Mouse (Mus musculus) embryonic fibroblast, embryonic 13.5 days (primary cell): ENCODE data around the gene Ptgir. TPM values are rescaled to one million over a fixed set of nuclear protein-coding genes. Genes with fewer than 3 reads are reported as not detected.
"Not testable (repeated sequence)": the region's sequence is repeated elsewhere in the genome, so short reads cannot be mapped to it uniquely, and the experiment has no call there.

Experiments used
- H3K27ac ChIP-seq: 2 replicates; pipeline ENCODE4 v1.5.1; 2012; ENCODE audit warnings: low read length, control low read depth, inconsistent platforms; ENCODE audit not compliant: insufficient read depth
- H3K4me1 ChIP-seq: 2 replicates; pipeline ENCODE4 v1.6.1; 2011; ENCODE audit warnings: low read length; ENCODE audit not compliant: control insufficient read depth, insufficient read depth
- H3K4me3 ChIP-seq: 2 replicates; pipeline ENCODE4 v1.5.1; 2011; ENCODE audit warnings: mild to moderate bottlenecking, control low read depth, low read length; ENCODE audit not compliant: insufficient read depth
- CTCF ChIP-seq: IDR thresholded peaks from 2 replicates; pipeline ENCODE4 v1.5.1; 2011; ENCODE audit warnings: mild to moderate bottlenecking, control low read depth, low read length, moderate library complexity, borderline replicate concordance; ENCODE audit not compliant: insufficient read depth
- POLR2A ChIP-seq: IDR thresholded peaks from 2 replicates; pipeline ENCODE4 v1.6.1; 2011; ENCODE audit warnings: low read depth, mild to moderate bottlenecking, control low read depth, low read length, moderate library complexity
- polyA plus RNA-seq: library from polyadenylated mRNA; stranded (reverse); fragments of >200 nt; gene quantifications from 2 replicates; pipeline ENCODE4 v1.2.4, GENCODE M21; 2011; ENCODE audit warnings: low read depth; ENCODE audit not compliant: missing spikeins, insufficient read length

Ptgir gene
- polyA plus RNA-seq, 1 experiment = 1.6 TPM

DNA sequence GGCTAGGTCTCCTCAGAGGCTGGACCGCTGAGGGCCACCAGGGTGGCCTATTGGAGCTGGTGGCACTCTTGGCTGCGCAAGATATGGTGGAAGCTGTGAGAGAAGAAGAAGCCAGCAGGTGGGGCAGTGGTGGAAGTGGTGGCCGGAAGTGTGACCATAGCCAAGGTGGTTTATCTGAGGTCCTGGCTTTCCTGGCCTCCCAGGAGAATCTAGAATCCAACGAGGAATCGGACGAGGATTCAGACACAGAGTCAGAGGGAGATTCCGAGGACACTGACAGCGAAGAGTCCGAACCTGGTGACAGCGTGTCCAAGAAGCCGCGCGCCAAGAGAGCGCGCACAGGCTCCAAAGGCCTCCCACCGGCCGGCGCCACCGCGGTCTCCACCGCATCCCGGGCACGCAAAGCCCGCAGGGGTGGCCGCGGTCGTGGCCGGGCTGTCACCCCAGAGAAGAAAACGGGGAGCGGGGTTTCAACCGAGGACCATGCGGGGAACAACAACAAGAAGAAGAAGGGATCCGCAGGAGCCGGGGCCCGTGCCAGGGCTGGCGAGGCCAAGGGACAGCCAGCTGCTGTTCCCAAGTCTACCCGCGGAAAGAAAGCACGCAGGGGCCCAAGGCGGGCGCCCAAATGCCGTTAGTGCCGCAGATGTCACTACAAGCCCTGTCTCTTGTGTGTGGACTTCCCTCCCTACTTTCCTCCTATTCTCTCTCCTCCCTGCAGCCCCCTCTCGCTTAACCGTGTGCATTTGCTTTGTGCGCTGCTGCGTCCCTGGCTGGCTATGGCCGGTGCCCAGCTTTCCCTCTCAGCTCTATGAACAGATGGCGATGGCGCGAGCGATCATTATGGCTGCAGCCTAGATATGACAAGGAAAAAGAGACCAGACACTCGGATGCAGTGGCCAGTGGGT, 40.4 kb downstream of the Ptgir start:
- no peak overlapping the region for H3K27ac ChIP-seq
- no peaks in the 10 kb centered on the region; the same call in 1 of the 2 replicates for H3K4me1 ChIP-seq
- TF ChIP-seq POLR2A (no peak), CTCF (no peak)
- no peak overlapping the region for H3K4me3 ChIP-seq

GRCm38 (mm10) chr7:16947349-16947895, 41.1 kb downstream of the Ptgir start:
- Histone ChIP-seq H3K4me3 (no peak overlapping the region), H3K27ac (no peak overlapping the region), H3K4me1 (no peaks in the 10 kb centered on the region; the same call in 1 of the 2 replicates)
- TF ChIP-seq CTCF = no peak
- no peak for TF ChIP-seq POLR2A

- no peaks in the 10 kb centered on the region; the same call in 1 of the 2 replicates for H3K4me1 ChIP-seq
- no peak overlapping the region for H3K4me3 ChIP-seq
- no peak for TF ChIP-seq POLR2A
- TF ChIP-seq CTCF = no peak
- H3K27ac ChIP-seq = no peak overlapping the region
Observed at GRCm38 (mm10) chr7:16947959-16948361, 41.7 kb downstream of the Ptgir start.

DNA sequence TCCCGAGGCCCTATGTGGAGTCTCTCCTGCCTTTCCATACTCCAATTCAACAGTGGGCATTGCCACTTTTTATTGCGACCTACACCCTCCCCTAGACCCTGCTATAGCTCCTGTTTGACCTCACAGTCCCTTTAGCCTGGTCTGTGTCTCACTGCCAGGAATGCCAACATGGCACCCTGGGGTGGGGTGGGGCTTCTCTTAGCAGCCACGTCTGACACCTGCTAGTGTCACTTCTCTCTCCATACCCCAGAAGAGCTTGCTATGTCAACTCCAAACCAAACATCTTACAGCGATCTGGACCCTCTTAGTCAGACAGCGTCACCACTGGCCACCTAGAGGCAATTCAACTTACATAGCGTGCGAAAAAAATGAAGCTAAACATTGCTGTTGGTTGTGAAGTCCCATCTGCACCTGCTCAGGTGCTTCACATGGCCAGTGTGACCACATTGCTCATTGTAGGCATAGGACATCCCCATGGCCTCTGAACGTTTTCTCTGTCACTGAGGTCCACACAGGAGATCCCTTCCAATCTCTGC, 42.7 kb downstream of the Ptgir start:
- Histone ChIP-seq H3K4me3 (no peak overlapping the region), H3K4me1 (no peaks in the 10 kb centered on the region; the same call in 1 of the 2 replicates), H3K27ac (no peak overlapping the region)
- TF ChIP-seq POLR2A (no peak), CTCF (no peak)

DNA sequence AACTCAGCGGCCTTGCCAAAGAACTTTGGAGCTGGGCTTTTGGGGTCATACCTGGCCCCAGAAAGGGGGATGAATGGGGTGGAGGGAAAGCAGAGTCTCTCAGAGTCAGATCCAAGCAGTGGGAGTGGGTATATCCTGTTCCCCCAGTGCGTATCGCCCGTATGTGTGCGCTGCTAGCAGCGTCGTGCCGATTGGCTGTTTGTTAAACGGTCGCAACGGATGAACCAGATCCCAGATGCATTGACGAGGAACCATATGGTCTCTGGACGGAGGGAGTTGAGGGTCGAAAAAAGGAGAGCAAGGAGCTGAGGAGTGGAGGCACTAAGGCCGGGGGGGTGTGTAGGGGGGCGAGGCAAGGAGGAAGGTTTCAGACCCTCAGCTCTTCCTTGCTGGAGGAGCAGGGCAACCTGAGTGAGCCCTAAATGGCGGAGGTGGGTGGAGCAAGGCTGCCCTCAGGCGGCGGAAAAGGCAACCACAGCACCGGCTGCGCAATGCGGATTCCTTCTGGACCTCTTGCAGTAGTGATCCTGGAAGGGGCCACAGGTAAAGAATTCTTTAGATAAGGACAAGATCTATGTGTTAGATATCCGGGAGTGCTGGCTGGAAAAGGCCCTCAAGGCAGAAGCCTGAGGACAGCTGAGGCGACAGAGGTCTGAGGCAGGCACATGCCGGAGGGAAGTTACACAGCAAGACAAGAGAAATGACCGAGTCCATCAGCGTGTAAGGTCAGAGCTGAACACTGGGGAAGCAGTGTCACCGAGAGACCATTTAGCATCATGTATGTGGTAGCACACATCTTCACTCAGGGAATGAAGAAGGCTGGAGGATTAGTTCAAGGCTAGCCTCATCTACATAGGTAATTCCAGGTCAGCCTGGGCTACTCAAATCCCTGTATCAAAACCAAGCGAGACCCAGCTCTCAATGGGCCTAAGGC, 43.9 kb downstream of the Ptgir start:
- Histone ChIP-seq H3K4me1 (no peaks in the 10 kb centered on the region; the same call in 1 of the 2 replicates), H3K27ac (no peak overlapping the region), H3K4me3 (peak overlapping the region; percentile 11; the same call in 1 of the 2 replicates)
- TF ChIP-seq POLR2A (no peak), CTCF (peak; percentile 96)

GRCm38 (mm10) chr7:16950861-16951635, 44.8 kb downstream of the Ptgir start:
- H3K27ac ChIP-seq = no peak overlapping the region
- H3K4me1 ChIP-seq = no peaks in the 10 kb centered on the region; the same call in 1 of the 2 replicates
- TF ChIP-seq CTCF (peak; percentile 83), POLR2A (no peak)
- H3K4me3 ChIP-seq = no peak overlapping the region

DNA sequence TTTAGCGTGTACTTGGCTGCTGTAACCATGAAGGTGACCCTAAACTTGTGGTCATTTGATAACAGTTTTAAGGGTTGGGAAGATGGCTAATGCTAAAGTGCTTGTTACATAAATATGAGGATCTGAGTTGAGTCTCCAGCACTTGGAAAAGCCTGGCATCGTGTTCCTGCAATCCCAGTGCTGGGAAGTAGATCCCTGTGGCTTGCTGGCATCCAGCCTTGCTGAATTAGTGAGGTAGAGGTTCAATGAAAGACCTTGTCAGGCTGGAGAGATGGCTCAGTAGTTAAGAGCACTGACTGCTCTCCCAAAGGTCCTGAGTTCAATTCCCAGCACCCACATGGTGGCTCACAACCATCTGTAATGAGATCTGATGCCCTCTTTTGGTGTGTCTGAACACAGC, 47.5 kb downstream of the Ptgir start:
- H3K27ac ChIP-seq, H3K4me3 ChIP-seq, H3K4me1 ChIP-seq: not testable (repeated sequence)

DNA sequence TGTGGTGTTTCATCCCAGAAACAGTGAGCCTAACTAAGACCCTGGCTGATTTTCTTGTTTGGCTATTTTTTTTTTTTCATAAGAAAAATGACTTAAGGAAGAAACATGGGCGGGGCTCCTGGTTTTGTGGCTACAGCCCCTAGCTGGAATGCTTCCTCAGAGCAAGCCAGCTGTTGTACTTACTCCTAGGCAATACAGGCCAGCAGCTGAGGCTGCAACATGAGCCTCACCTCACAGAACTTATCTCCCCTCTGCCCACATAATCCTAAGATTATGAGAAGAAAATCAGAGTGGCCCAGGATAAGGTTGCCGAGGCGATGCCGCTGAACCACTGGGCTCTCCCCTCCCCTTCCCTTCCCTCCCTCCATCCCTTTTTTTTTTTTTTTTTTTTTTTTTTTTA, 49.4 kb downstream of the Ptgir start:
- H3K4me1 ChIP-seq = no peaks in the 10 kb centered on the region
- no peak overlapping the region for H3K27ac ChIP-seq
- no peak overlapping the region for H3K4me3 ChIP-seq
- TF ChIP-seq POLR2A (no peak), CTCF (no peak)
